Mouse (Mus musculus) liver, postnatal 0 days (tissue): ENCODE results near the gene H1fx. TPM values are rescaled to one million over a fixed set of nuclear protein-coding genes. Genes with fewer than 3 reads are reported as not detected.
"Not testable (repeated sequence)": the region's sequence is repeated elsewhere in the genome, so short reads cannot be mapped to it uniquely, and the experiment has no call there.

ENCODE experiments used
- ATAC-seq: fragments of 200-750 bp; cut with Nextera tagmentation; 2 replicates; pipeline ENCODE4 v1.8.0; 2017; ENCODE audit warnings: mild to moderate bottlenecking, moderate library complexity
- DNase-seq: peaks from one replicate; pipeline ENCODE4 v3.0.0-alpha.2; 2016
- H3K27ac ChIP-seq: fragments of 300-500 bp; sonication (generic); 2 replicates; pipeline ENCODE4 v1.5.1; 2014; ENCODE audit warnings: antibody characterized with exemption, moderate library complexity, mild to moderate bottlenecking, low read depth
- H3K27me3 ChIP-seq: fragments of 300-500 bp; sonication (generic); 2 replicates; pipeline ENCODE4 v1.6.1; 2014; ENCODE audit warnings: low read length, control low read depth, mixed read lengths; ENCODE audit not compliant: insufficient read depth
- H3K36me3 ChIP-seq: fragments of 300-500 bp; sonication (generic); replicated peaks from 2 replicates; pipeline ENCODE4 v1.6.1; 2014; ENCODE audit warnings: mild to moderate bottlenecking, control low read depth, low read length, moderate library complexity, mixed read lengths; ENCODE audit not compliant: insufficient read depth
- H3K4me1 ChIP-seq: fragments of 300-500 bp; sonication (generic); 2 replicates; pipeline ENCODE4 v1.6.1; 2014; ENCODE audit warnings: antibody characterized with exemption, mild to moderate bottlenecking, control low read depth; ENCODE audit not compliant: insufficient read depth
- H3K4me2 ChIP-seq: fragments of 300-500 bp; sonication (generic); 2 replicates; pipeline ENCODE4 v1.6.1; 2014; ENCODE audit warnings: low read depth, mild to moderate bottlenecking, low read length, moderate library complexity, mixed read lengths
- H3K4me3 ChIP-seq: fragments of 300-500 bp; sonication (generic); 2 replicates; pipeline ENCODE4 v1.5.1; 2014; ENCODE audit warnings: low read depth, low read length
- H3K9ac ChIP-seq: fragments of 300-500 bp; sonication (generic); replicated peaks from 2 replicates; pipeline ENCODE4 v1.6.1; 2014; ENCODE audit warnings: mild to moderate bottlenecking, moderate library complexity
- H3K9me3 ChIP-seq: fragments of 300-500 bp; sonication (generic); 2 replicates; pipeline ENCODE4 v1.6.1; 2016; ENCODE audit warnings: mild to moderate bottlenecking, control low read depth, low read length, mixed read lengths
- CTCF ChIP-seq: sonication (generic); IDR thresholded peaks from 2 replicates; pipeline ENCODE4 v1.5.1; 2016; ENCODE audit warnings: antibody characterized with exemption, low read depth
- EP300 ChIP-seq: IDR thresholded peaks from 2 replicates; pipeline ENCODE4 v1.6.1; 2016; ENCODE audit warnings: antibody characterized with exemption, low read depth, mild to moderate bottlenecking
- WGBS: fragments of 180-500 bp; shearing (Covaris S2); extraction: QIAGEN DNeasy Blood & Tissue Kit; methylation state at CpG from one replicate; pipeline ENCODE4 v1.1.7; 2014; ENCODE audit not compliant: insufficient replicate concordance; 5-methylcytosine and 5-hydroxymethylcytosine counted together
- polyA plus RNA-seq: library from polyadenylated mRNA; unstranded; fragments of >200 nt; fragmentation: Nextera tagmentation; extraction: Ambion mirVana; gene quantifications from 2 replicates; pipeline ENCODE4 v1.2.1, GENCODE M21; 2015

The H1fx gene
- polyA plus RNA-seq, 1 experiment from 2014 or later, result 2.0 TPM

DNA sequence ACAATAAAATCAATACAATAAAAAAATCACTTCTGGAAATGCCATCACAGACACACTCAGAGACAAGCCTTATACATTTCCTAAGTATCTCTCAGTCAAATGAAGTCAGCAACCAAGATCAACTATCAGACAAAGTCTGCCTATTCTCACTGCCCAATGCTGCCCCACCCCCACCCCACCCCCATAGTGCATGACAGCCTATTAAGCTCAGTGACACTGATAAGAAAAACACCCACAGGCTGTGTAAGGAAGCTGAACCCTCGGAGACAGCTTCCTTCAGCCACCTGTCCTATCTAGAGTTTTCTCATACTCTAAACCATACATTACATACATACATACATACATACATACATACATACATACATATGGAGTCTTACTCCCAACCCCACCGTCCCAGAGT is 34.4 kb upstream of the H1fx start:
- peaks cover 30% of the 10 kb centered on the region for H3K36me3 ChIP-seq
- ATAC-seq (no peak), DNase-seq (no peak)
- no peaks in the 10 kb centered on the region for H3K27me3 ChIP-seq
- WGBS, result 35% methylated on average over 2 of the region's 2 CpGs
- H3K4me2 ChIP-seq, result no peak overlapping the region
- peaks cover 10% of the 10 kb centered on the region; the same call in 1 of the 2 replicates for H3K4me1 ChIP-seq
- TF ChIP-seq EP300, result no peak
- no peak for TF ChIP-seq CTCF
- H3K4me3 ChIP-seq, result no peak overlapping the region
- no peak overlapping the region for H3K27ac ChIP-seq
- H3K9ac ChIP-seq, result no peak overlapping the region
- no peaks in the 10 kb centered on the region for H3K9me3 ChIP-seq

DNA sequence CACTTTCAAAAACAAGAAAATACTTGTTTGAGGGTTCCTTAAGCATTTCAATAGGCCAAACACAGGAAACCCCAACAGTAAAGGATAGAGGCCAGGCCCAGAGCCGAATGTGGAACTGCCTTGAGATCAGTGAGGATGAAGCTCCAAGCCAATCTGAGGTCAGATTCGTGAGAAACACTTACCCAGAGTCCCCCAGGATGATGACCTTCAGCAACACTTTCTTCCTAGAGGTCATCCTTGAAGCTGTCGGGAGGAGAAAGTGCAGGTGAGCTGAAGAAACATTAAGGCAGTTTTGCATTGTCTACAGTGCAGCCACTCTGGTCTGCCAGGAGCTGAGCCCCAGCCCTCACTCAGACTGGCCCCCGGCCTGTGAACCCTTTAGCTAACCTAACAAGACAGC is 32.0 kb upstream of the H1fx start:
- Histone ChIP-seq H3K4me2 (no peak overlapping the region), H3K4me1 (peaks cover 10% of the 10 kb centered on the region; the same call in 1 of the 2 replicates), H3K9ac (no peak overlapping the region), H3K27ac (0 out of 2 replicates have a peak overlapping the region, but pooled peaks have one; percentile 16), H3K27me3 (no peaks in the 10 kb centered on the region), H3K4me3 (no peak overlapping the region), H3K36me3 (peaks cover 49% of the 10 kb centered on the region), H3K9me3 (no peaks in the 10 kb centered on the region)
- DNase-seq (no peak), ATAC-seq (no peak)
- TF ChIP-seq CTCF (no peak), EP300 (no peak)
- WGBS, result 80% methylated on average over 4 of the region's 4 CpGs

GRCm38 (mm10) chr6:88012601-88013000 is 31.2 kb upstream of the H1fx start:
- TF ChIP-seq EP300, result no peak
- TF ChIP-seq CTCF, result no peak
- Histone ChIP-seq H3K4me1 (peaks cover 10% of the 10 kb centered on the region; the same call in 1 of the 2 replicates), H3K27ac (no peak overlapping the region), H3K9ac (no peak overlapping the region), H3K36me3 (peaks cover 53% of the 10 kb centered on the region), H3K9me3 (no peaks in the 10 kb centered on the region), H3K4me3 (no peak overlapping the region), H3K27me3 (no peaks in the 10 kb centered on the region), H3K4me2 (no peak overlapping the region)
- WGBS, result 73% methylated on average over 2 of the region's 2 CpGs
- DNase-seq (no peak), ATAC-seq (no peak)

GRCm38 (mm10) chr6:88011106-88011505 is 29.7 kb upstream of the H1fx start:
- H3K36me3 ChIP-seq, result peaks cover 66% of the 10 kb centered on the region
- WGBS, result 43% methylated on average over 1 of the region's 1 CpGs

GRCm38 (mm10) chr6:88009209-88009608 is 27.8 kb upstream of the H1fx start:
- Histone ChIP-seq H3K36me3 (peaks cover 73% of the 10 kb centered on the region), H3K9ac (no peak overlapping the region), H3K4me1 (no peaks in the 10 kb centered on the region), H3K27ac (no peak overlapping the region), H3K4me3 (no peak overlapping the region), H3K9me3 (no peaks in the 10 kb centered on the region), H3K4me2 (no peak overlapping the region), H3K27me3 (no peaks in the 10 kb centered on the region)
- no peak for DNase-seq
- WGBS, result 79% methylated on average over 4 of the region's 4 CpGs
- ATAC-seq, result no peak
- TF ChIP-seq CTCF (no peak), EP300 (no peak)

More at GRCm38 (mm10) chr6:88011106-88011505, 29.7 kb upstream of the H1fx start:
- not testable (repeated sequence) for DNase-seq, H3K27ac ChIP-seq, H3K9ac ChIP-seq, ATAC-seq, H3K4me3 ChIP-seq, H3K4me1 ChIP-seq, H3K4me2 ChIP-seq, H3K27me3 ChIP-seq, H3K9me3 ChIP-seq
- TF ChIP-seq CTCF, result peak; percentile 58

DNA sequence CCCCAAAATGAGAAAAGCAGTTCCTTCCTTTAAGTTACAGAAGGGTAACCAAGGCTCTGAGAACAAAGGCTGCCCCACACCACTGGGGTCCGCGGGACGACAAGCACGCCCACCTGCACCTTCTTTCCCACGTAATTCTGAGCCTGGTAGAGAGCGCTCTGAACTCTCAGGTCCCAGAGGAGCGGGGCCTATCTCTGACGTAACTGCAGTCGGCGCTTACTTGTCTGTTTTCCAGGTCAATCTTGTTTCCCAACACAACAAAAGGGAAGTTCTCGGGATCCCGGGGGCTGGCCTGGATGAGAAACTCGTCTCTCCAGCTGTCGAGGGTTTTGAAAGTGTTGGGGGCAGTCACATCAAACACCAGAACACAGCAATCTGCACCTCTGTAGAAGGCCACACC is 23.3 kb upstream of the H1fx start:
- 78% methylated on average over 11 of the region's 14 CpGs for whole genome bisulfite sequencing
- not testable (repeated sequence) for H3K4me1 ChIP-seq, H3K9me3 ChIP-seq, H3K4me2 ChIP-seq, H3K9ac ChIP-seq, ATAC-seq, DNase-seq, H3K4me3 ChIP-seq, H3K27me3 ChIP-seq, H3K27ac ChIP-seq
- H3K36me3 ChIP-seq, result peaks cover 85% of the 10 kb centered on the region

- no peak for TF ChIP-seq CTCF
- TF ChIP-seq EP300, result no peak
- Histone ChIP-seq H3K4me1 (no peaks in the 10 kb centered on the region), H3K9me3 (no peaks in the 10 kb centered on the region), H3K4me3 (no peak overlapping the region), H3K4me2 (no peak overlapping the region), H3K9ac (no peak overlapping the region), H3K27me3 (no peaks in the 10 kb centered on the region), H3K27ac (no peak overlapping the region), H3K36me3 (peaks cover 75% of the 10 kb centered on the region)
- no peak for DNase-seq
- WGBS, result 42% methylated on average over 4 of the region's 4 CpGs
- ATAC-seq, result no peak
Observed at GRCm38 (mm10) chr6:88003439-88003838, 22.0 kb upstream of the H1fx start.
